Mouse (Mus musculus): ENCODE measurements around the gene Mlph.

The Mlph gene

GRCm38 (mm10) chr1:90969347-90969784, 54.5 kb downstream of the Mlph start, which contains the start of gene Rab17:
Gene Rab17, minus strand, starts transcription at chr1:90969661.
- DNase-seq (ENCODE audit: low read depth, low spot score): no peak

GRCm38 (mm10) chr1:90969881-90970390, 55.1 kb downstream of the Mlph start:
- no peak for DNase-seq (ENCODE audit: low read depth, low spot score)

- DNase-seq (ENCODE audit: low read depth, low spot score): peak; percentile 60
Measured at GRCm38 (mm10) chr1:90972911-90973573, 58.2 kb downstream of the Mlph start.

- DNase-seq (ENCODE audit: low read depth, low spot score): no peak
Measured at GRCm38 (mm10) chr1:90973574-90973911, 58.7 kb downstream of the Mlph start.

GRCm38 (mm10) chr1:90974906-90975649, 60.2 kb downstream of the Mlph start:
- DNase-seq (ENCODE audit: low read depth, low spot score): no peak

- DNase-seq (ENCODE audit: low read depth, low spot score): no peak
Measured at GRCm38 (mm10) chr1:90975960-90976359, 61.1 kb downstream of the Mlph start.

GRCm38 (mm10) chr1:90980638-90981330, 65.9 kb downstream of the Mlph start:
- no peak for DNase-seq (ENCODE audit: low read depth, low spot score)

GRCm38 (mm10) chr1:90981346-90981745, 66.5 kb downstream of the Mlph start:
- no peak for DNase-seq (ENCODE audit: low read depth, low spot score)

- DNase-seq (ENCODE audit: low read depth, low spot score): no peak
Measured at GRCm38 (mm10) chr1:90995916-90996315, 81.0 kb downstream of the Mlph start.

GRCm38 (mm10) chr1:90997136-90997535, 82.3 kb downstream of the Mlph start:
- no peak for DNase-seq (ENCODE audit: low read depth, low spot score)

- DNase-seq (ENCODE audit: low read depth, low spot score): no peak
Measured at GRCm38 (mm10) chr1:90997641-90998040, 82.8 kb downstream of the Mlph start.

- no peak for DNase-seq (ENCODE audit: low read depth, low spot score)
Measured at GRCm38 (mm10) chr1:90998268-90998890, 83.5 kb downstream of the Mlph start, which contains the start of gene Lrrfip1. Gene Lrrfip1, plus strand, starts transcription at chr1:90998737.

GRCm38 (mm10) chr1:90998891-90999611, 84.2 kb downstream of the Mlph start:
- DNase-seq (ENCODE audit: low read depth, low spot score): peak; percentile 10

GRCm38 (mm10) chr1:90999911-91000601, 85.2 kb downstream of the Mlph start:
- no peak for DNase-seq (ENCODE audit: low read depth, low spot score)
